Mouse (Mus musculus): Measurements from ENCODE around the gene Olfr1325.
"Not testable (repeated sequence)": the region's sequence is repeated elsewhere in the genome, so short reads cannot be mapped to it uniquely, and the experiment has no call there.

Olfr1325 gene

GRCm38 (mm10) chrX:74592379-74592778, at the start of gene Olfr1325:
Gene Olfr1325 (plus strand): TSS chrX:74592679.
- no peak for DNase-seq

GRCm38 (mm10) chrX:74574788-74575187, 17.7 kb upstream of the Olfr1325 start, which contains the start of gene Olfr1326-ps1:
Gene Olfr1326-ps1 (minus strand): TSS chrX:74574888.
- DNase-seq: no peak

- not testable (repeated sequence) for DNase-seq
Observed at GRCm38 (mm10) chrX:74645466-74646323, 53.2 kb downstream of the Olfr1325 start, which contains the start of gene Gm5640. Gene Gm5640 (minus strand): TSS chrX:74645635.

- DNase-seq: not testable (repeated sequence)
Observed at GRCm38 (mm10) chrX:74646393-74646792, 53.9 kb downstream of the Olfr1325 start.
